Mouse (Mus musculus): Measurements from ENCODE around the gene 1700025G04Rik. TPM values are rescaled to one million over a fixed set of nuclear protein-coding genes. Genes with fewer than 3 reads are reported as not detected.

1700025G04Rik gene
- polyA plus RNA-seq, 1 experiment from 2014 or later, result 30.0 TPM

DNA sequence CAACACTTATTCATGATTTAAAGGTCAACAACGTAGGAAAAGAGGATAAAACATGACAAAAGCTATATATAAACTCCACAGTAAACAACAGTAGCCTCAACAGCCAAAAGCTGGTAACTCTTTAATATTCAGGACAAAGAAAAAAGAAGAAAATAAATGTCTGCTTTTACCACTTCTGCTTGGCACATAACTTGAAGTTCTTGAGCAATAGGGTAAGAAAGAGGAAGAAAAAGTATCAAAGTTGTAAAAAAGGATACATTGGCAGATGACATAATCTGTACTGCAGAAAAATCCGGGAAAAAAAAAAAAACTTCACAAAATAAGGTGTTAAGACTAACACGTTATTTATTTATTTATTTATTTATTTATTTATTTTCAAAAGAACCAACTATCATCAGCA lies 131.5 kb downstream of the 1700025G04Rik start:
- WGBS, result 76% methylated on average over 3 of the region's 3 CpGs
- no peak for DNase-seq (ENCODE audit: low spot score)
- Histone ChIP-seq H3K9me3 (no peaks in the 10 kb centered on the region), H3K4me1 (peaks cover 60% of the 10 kb centered on the region), H3K27me3 (ENCODE audit: insufficient read depth, poor library complexity, severe bottlenecking) (no peaks in the 10 kb centered on the region), H3K36me3 (peaks cover 6% of the 10 kb centered on the region; the same call in 1 of the 2 replicates), H3K27ac (no peak overlapping the region), H3K4me3 (no peak overlapping the region)

DNA sequence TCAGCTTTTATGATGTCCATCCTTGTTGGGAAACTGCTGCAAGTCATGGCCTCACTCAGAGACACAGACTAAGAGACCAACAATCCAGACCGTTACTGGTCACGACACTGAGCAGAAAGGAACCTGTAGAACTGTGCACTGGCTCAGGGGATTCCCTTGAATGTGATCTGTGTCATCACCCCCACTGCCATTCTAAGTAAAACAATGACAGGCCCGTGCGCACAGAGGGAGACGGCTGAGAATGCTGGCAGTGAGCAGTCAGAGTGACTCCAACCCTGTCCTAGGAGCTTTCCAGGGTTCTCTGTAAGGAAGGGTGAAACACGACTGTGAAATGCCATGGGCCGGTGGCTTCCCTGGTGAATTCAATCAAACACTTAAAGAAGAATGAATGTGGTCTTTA lies 132.3 kb downstream of the 1700025G04Rik start:
- Histone ChIP-seq H3K27me3 (ENCODE audit: insufficient read depth, poor library complexity, severe bottlenecking) (no peaks in the 10 kb centered on the region), H3K9me3 (no peaks in the 10 kb centered on the region), H3K36me3 (peaks cover 6% of the 10 kb centered on the region; the same call in 1 of the 2 replicates), H3K27ac (0 out of 2 replicates have a peak overlapping the region, but pooled peaks have one; percentile 60), H3K4me1 (peaks cover 63% of the 10 kb centered on the region), H3K4me3 (no peak overlapping the region)
- WGBS, result 31% methylated on average over 7 of the region's 7 CpGs
- DNase-seq (ENCODE audit: low spot score), result no peak

DNA sequence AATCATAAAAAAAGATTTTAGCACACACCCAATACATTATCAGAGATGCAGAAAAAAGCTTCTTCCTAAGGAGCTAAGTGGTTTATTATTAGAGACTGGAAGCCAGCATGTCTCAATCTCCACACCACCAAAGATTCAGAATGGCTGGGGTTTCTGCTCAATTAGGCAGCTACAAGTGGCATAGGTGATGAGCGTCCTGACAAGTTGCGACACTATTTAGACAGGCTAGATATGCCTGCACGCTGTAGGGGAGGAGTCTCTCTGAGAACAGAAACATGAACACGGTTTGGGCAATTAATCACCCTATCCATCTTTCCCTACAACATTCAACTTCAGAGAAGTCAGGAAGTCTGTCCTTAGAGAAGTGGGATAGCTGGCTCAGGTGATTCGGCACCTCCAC lies 134.1 kb downstream of the 1700025G04Rik start:
- Histone ChIP-seq H3K27me3 (ENCODE audit: insufficient read depth, poor library complexity, severe bottlenecking) (no peaks in the 10 kb centered on the region), H3K36me3 (peaks cover 6% of the 10 kb centered on the region; the same call in 1 of the 2 replicates), H3K27ac (no peak overlapping the region), H3K4me1 (peaks cover 54% of the 10 kb centered on the region), H3K9me3 (no peaks in the 10 kb centered on the region), H3K4me3 (no peak overlapping the region)
- no peak for DNase-seq (ENCODE audit: low spot score)
- WGBS, result 41% methylated on average over 5 of the region's 5 CpGs

DNA sequence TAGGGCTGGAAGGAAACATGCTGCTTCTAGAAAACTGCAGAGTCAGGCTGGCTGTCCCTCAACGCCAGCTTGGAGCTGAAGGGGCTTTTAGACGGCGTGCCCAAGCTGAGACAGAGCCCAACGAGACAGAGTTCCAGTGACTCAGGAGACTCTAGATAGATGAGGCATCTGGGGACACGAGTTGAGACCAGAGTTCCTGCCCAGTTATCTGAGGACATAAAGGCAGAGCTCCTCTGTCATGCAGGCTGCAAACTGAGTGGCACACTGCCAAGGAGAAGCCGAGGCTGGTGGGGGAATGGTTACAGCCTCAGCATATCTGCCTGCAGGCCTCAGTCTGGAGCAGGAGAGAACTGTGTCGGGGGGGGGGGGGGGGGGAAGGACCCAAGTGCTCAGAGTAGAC lies 136.4 kb downstream of the 1700025G04Rik start:
- H3K27me3 ChIP-seq (ENCODE audit: insufficient read depth, poor library complexity, severe bottlenecking), result no peaks in the 10 kb centered on the region
- peak; percentile 92 for DNase-seq (ENCODE audit: low spot score)
- WGBS, result 12% methylated on average over 7 of the region's 7 CpGs
- peaks cover 45% of the 10 kb centered on the region for H3K4me1 ChIP-seq
- no peak overlapping the region for H3K4me3 ChIP-seq
- no peaks in the 10 kb centered on the region for H3K36me3 ChIP-seq
- no peaks in the 10 kb centered on the region for H3K9me3 ChIP-seq
- no peak overlapping the region for H3K27ac ChIP-seq

DNA sequence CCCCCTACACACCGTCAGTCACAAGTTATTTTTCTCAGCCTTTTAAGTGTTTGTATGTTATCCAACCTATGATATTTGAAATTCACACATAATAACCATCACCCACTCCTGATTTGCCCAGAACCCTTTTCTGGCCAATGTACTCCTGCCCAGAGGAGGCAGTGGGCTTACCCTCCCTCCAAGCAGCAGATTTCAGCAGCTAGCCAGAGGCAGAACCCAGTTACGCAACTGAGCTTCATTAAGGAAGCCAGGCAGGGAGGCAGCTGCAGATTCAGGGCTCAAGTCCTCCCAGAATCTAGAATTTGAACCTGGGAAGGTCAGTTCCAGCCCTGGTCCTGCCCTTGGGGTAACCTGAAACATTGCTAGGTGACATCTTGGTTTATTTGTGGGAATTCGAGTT lies 141.9 kb downstream of the 1700025G04Rik start:
- Histone ChIP-seq H3K27me3 (ENCODE audit: insufficient read depth, poor library complexity, severe bottlenecking) (no peaks in the 10 kb centered on the region), H3K4me1 (peaks cover 63% of the 10 kb centered on the region), H3K9me3 (no peaks in the 10 kb centered on the region), H3K36me3 (no peaks in the 10 kb centered on the region), H3K4me3 (no peak overlapping the region), H3K27ac (peak overlapping the region; percentile 59; the same call in 1 of the 2 replicates)
- no peak for DNase-seq (ENCODE audit: low spot score)
- WGBS, result 65% methylated on average over 3 of the region's 3 CpGs

DNA sequence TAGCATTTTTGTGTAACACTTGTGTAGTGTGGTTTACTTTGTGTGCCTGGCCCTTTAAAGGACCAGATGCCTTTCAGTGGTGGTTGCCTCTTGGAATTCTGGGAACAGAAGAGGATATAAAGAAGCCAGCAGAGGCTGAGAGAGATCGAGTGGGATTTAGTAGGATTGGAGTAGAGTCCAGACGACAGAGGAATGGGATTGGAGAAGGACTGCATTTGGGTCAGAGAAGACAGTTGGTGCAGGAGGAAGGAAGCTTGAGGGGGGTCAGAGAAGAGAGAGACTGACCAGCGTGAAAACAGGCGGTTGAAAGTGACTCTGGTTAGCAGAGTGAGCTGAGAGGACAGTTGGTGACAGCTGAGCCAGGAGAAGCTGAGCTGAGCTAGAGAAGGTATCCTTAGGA lies 142.4 kb downstream of the 1700025G04Rik start:
- H3K27ac ChIP-seq, result peak overlapping the region; percentile 59
- H3K36me3 ChIP-seq, result no peaks in the 10 kb centered on the region
- peaks cover 61% of the 10 kb centered on the region for H3K4me1 ChIP-seq
- H3K4me3 ChIP-seq, result peak overlapping the region; percentile 32
- no peaks in the 10 kb centered on the region for H3K9me3 ChIP-seq
- 25% methylated on average over 4 of the region's 4 CpGs for WGBS
- H3K27me3 ChIP-seq (ENCODE audit: insufficient read depth, poor library complexity, severe bottlenecking), result no peaks in the 10 kb centered on the region
- no peak for DNase-seq (ENCODE audit: low spot score)

DNA sequence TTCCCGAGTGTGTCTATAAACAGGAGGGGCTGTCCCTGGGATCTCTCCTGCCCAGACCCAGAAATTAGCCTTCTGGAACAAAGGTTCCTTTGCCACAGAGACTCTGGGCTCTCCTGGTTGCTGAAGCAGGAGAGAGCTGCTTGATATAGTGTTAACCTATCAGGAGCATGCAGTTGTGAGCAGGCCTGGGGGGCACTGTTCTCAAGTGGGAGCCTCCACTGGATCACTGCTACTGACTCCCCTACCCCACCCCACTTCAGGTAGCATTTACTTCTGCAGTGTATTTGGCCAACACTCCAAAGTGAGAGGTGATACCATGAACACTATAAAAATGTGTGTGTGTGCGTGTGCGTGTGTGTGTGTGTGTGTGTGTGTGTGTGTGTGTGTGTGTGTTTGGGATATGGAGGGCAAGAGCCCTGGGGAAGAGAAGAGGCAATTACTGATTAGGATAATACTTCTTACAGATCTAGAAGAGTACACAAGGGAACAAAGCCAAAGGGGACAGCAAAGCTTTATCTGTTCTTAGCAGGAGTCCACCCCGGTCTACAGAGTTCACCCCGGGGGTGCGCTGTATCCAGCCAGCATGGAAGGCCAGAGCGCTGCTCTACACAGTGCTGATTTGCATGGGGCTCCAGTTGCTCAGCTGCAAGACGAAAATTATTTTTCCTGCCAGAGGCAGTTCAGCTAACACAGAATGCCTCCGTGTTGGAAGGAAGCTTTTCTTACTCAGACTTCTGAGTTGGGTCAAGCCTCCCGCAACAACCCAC lies 145.3 kb downstream of the 1700025G04Rik start:
- Histone ChIP-seq H3K4me1 (peaks cover 77% of the 10 kb centered on the region), H3K27ac (peak overlapping the region; percentile 42; the same call in 1 of the 2 replicates), H3K36me3 (no peaks in the 10 kb centered on the region), H3K9me3 (no peaks in the 10 kb centered on the region), H3K27me3 (ENCODE audit: insufficient read depth, poor library complexity, severe bottlenecking) (no peaks in the 10 kb centered on the region), H3K4me3 (no peak overlapping the region)
- DNase-seq (ENCODE audit: low spot score), result no peak
- WGBS, result 37% methylated on average over 10 of the region's 10 CpGs

DNA sequence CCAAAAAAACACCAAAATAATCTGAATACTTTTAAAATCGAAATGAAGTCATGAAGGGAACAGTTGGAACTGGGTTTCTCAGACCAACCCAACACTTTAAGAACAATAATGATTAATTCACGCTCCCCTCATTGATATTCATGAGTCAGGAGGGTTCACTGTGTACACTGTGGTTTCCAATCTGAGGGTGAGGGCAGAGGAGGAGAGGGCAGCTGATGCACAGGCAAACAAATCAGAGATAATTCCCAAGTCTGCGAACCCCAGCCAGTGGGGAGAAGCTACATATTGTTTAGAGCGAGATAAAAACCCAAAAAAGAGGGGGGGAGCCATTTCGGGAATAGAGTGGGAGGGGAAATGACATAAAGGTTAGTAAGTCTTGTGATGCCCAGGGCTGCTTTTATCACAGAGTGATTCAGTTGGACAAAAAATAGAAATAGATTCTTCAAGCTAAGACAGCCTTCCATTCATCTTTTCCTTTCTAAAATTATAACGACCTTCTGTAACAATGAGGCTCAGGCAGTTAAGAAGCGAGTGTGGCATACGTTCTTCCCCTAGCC lies 146.2 kb downstream of the 1700025G04Rik start:
- no peak overlapping the region for H3K27ac ChIP-seq
- WGBS, result 46% methylated on average over 8 of the region's 8 CpGs
- H3K9me3 ChIP-seq, result no peaks in the 10 kb centered on the region
- peaks cover 85% of the 10 kb centered on the region for H3K4me1 ChIP-seq
- H3K27me3 ChIP-seq (ENCODE audit: insufficient read depth, poor library complexity, severe bottlenecking), result no peaks in the 10 kb centered on the region
- DNase-seq (ENCODE audit: low spot score), result no peak
- H3K4me3 ChIP-seq, result no peak overlapping the region
- H3K36me3 ChIP-seq, result no peaks in the 10 kb centered on the region

DNA sequence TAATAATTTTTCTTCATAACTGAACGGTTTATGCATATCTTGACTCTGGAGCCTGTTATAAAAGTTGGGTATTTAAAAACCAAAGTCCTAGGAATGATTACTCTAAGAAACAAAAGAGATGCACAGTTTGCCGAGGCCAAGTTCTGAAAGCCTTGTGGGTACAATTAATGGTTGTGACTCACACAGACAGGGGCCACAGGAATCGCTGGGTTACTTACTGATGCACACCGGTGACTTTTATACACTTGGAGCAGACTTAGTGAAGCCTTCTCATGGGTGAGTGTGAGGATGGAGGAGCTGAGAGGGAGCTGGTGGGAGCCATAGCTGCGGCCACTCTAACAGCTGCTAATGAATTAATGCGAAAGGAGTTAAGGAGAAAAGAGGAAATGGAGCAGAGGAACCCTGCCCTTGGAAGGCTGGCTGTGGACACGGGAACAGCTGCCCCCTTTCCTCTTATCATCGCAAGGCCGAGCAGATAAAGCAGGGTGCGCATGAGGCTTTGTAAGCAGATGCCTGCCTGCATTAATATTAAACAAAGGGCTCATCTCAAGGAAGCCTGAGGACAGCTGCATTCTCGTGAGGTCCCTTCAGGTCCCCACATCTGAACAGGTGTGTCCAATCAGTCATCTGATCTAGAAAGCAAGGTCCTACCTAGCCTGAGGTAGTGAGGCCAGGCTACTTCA lies 146.8 kb downstream of the 1700025G04Rik start:
- Histone ChIP-seq H3K4me1 (peaks cover 83% of the 10 kb centered on the region), H3K4me3 (no peak overlapping the region), H3K27me3 (ENCODE audit: insufficient read depth, poor library complexity, severe bottlenecking) (no peaks in the 10 kb centered on the region), H3K9me3 (no peaks in the 10 kb centered on the region), H3K27ac (no peak overlapping the region; the same call in 1 of the 2 replicates), H3K36me3 (no peaks in the 10 kb centered on the region)
- DNase-seq (ENCODE audit: low spot score), result no peak
- 34% methylated on average over 11 of the region's 11 CpGs for WGBS

DNA sequence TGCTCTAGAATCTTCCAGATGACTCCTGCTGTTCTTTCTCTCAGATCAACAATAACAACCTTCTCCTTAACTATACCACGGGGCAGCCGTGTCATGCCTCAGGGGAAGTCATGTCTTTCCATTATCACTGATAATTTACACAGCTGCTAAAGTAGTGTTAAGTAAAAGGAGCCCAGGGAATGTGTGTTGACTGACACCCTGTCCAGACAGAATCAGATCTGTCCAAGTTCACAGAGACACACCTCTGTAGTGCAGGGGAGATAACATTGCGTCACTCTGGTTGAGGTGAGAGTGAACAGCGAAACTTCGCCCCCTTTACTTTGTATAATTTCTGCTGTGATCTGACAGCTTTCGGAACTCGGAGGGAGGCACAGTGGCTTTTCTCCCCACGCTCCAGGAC lies 149.9 kb downstream of the 1700025G04Rik start:
- no peak for DNase-seq (ENCODE audit: low spot score)

DNA sequence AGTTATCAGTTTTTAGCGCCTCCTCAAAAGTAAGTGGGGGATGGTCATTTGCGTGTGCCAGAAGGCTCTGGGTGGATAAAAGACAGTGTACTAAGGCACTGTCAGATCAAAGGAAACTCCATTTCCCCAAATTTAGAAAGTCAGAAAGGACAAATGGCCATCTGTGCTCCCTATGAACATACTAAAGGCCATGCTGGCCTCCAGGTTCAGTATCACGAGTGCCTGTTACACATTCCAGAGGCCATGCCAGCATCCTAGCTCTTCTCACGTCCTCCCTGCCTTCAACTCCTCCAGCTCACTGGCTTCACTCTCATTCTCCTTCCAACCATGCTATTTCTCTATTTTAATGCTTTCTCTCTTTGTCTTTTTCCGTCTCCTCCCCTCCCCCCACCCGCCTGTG lies 150.4 kb downstream of the 1700025G04Rik start:
- DNase-seq (ENCODE audit: low spot score), result no peak
- 17% methylated on average over 6 of the region's 6 CpGs for WGBS
- Histone ChIP-seq H3K9me3 (no peaks in the 10 kb centered on the region), H3K4me1 (peaks cover 52% of the 10 kb centered on the region), H3K36me3 (no peaks in the 10 kb centered on the region), H3K4me3 (no peak overlapping the region), H3K27ac (peak overlapping the region; percentile 56), H3K27me3 (ENCODE audit: insufficient read depth, poor library complexity, severe bottlenecking) (no peaks in the 10 kb centered on the region)

More for the DNA sequence above, 149.9 kb downstream of the 1700025G04Rik start:
- Histone ChIP-seq H3K9me3 (no peaks in the 10 kb centered on the region), H3K27me3 (ENCODE audit: insufficient read depth, poor library complexity, severe bottlenecking) (no peaks in the 10 kb centered on the region), H3K27ac (peak overlapping the region; percentile 56; the same call in 1 of the 2 replicates), H3K4me1 (peaks cover 57% of the 10 kb centered on the region), H3K36me3 (no peaks in the 10 kb centered on the region), H3K4me3 (peak overlapping the region; percentile 35; the same call in 1 of the 2 replicates)
- WGBS, result 20% methylated on average over 8 of the region's 8 CpGs

DNA sequence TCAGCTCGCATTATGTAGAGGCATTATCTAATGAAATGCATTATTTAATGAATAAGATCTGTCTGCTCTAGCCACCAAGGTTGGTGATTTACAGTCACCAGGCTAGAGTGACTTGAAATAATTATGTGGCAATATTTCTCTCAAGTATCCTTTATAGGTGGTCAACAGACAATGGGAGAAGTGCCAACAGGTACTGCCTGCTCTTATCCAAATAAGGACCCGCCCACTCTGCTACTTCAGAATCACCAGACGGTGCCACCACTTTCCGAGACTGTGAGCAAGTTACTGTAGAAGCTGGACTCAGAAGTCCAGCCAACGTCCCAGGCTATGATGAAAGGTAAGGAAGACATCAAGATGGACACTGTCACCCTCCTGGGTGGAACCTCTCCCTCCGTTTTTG lies 156.3 kb downstream of the 1700025G04Rik start:
- Histone ChIP-seq H3K4me3 (no peak overlapping the region), H3K36me3 (no peaks in the 10 kb centered on the region), H3K27ac (no peak overlapping the region; the same call in 1 of the 2 replicates), H3K9me3 (no peaks in the 10 kb centered on the region), H3K27me3 (ENCODE audit: insufficient read depth, poor library complexity, severe bottlenecking) (no peaks in the 10 kb centered on the region), H3K4me1 (peaks cover 4% of the 10 kb centered on the region; the same call in 1 of the 2 replicates)
- 83% methylated on average over 6 of the region's 6 CpGs for WGBS
- DNase-seq (ENCODE audit: low spot score), result no peak

DNA sequence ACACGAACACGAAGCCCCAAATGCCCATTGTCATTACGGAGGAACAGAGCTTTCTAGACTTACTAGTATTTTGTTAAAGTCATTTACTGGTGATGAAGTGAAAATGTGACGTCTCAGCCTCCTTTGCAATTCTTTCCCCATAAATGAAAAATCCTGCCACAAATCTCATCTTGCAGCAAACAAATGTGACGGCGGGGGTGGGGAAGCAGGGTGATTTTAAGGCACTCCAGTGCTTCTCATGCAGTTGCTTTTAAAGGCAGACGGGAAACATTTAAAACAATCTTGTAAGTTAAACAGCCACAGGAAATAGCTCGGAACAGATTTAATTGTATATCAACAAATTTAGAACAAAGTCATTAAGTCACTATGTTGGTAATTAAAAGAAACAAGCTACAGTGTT lies 163.1 kb downstream of the 1700025G04Rik start:
- Histone ChIP-seq H3K9me3 (no peaks in the 10 kb centered on the region), H3K36me3 (no peaks in the 10 kb centered on the region), H3K4me1 (peaks cover 6% of the 10 kb centered on the region), H3K27me3 (ENCODE audit: insufficient read depth, poor library complexity, severe bottlenecking) (no peaks in the 10 kb centered on the region), H3K4me3 (no peak overlapping the region), H3K27ac (no peak overlapping the region)
- 76% methylated on average over 8 of the region's 8 CpGs for WGBS
- no peak for DNase-seq (ENCODE audit: low spot score)
